Mouse (Mus musculus) Patski (cell line): Measurements from ENCODE around the gene Sntb2. TPM values are rescaled to one million over a fixed set of nuclear protein-coding genes. Genes with fewer than 3 reads are reported as not detected.
A peak's percentile ranks its signal among the peaks of the same experiment; 100 is the strongest.

Experiments
- ATAC-seq: fragments of 100-300 bp; one replicate; pipeline ENCODE4 v1.8.0; 2021
- CTCF ChIA-PET: fragments of 350-600 bp; sonication (Branson Sonifier 250); formaldehyde crosslinking; loops from one replicate; lab custom pipeline; 2022; ENCODE audit warnings: inconsistent platforms; lab: Charles Lee
- POLR2A ChIA-PET: fragments of 350-600 bp; sonication (Branson Sonifier 250); formaldehyde crosslinking; loops from one replicate; lab custom pipeline; 2022; ENCODE audit warnings: antibody characterized with exemption, inconsistent platforms; lab: Charles Lee
- DNase-seq: peaks from one replicate; pipeline ENCODE4 v3.0.0-alpha.2; 2011; ENCODE audit warnings: low read depth, low spot score
- H3K27me3 ChIP-seq: fragments of 371-371 bp; one replicate; pipeline ENCODE4 v1.5.1; 2021
- CTCF ChIP-seq: fragments of 100-300 bp; IDR thresholded peaks from one replicate; pipeline ENCODE4 v1.5.1; 2021
- in situ Hi-C: fragments of 300-500 bp; cut with MboI; formaldehyde crosslinking; loops from 3 replicates; pipeline ENCODE4 v1.11.1; 2018; ENCODE audit warnings: low pct_unique_long_range_greater_than_20kb, mixed read lengths
- polyA plus RNA-seq: library from polyadenylated mRNA; unstranded; gene quantifications from one replicate; pipeline ENCODE4 v1.2.3, GENCODE M21; 2021

Sntb2 gene
- polyA plus RNA-seq, 1 experiment from 2014 or later, result 33.4 TPM

- in situ Hi-C loops, result no loop called here
- DNase-seq (no peak), ATAC-seq (no peak)
- CTCF ChIA-PET, result interaction anchor here (0.8 to 2.2 kb wide), 3 partner anchors 11 to 61 kb away, joined by 3 to 10 read pairs (median 7); no protein-coding TSS in a partner anchor
- POLR2A ChIA-PET, result interaction anchor here (0.6 kb wide), 1 partner anchor 9 kb away, joined by 3 read pairs; no protein-coding TSS in a partner anchor
- H3K27me3 ChIP-seq, result no peaks in the 10 kb centered on the region
- TF ChIP-seq CTCF, result no peak
These were observed 6.3 kb downstream of the Sntb2 start for GRCm38 (mm10) chr8:106941806-106942205.

DNA sequence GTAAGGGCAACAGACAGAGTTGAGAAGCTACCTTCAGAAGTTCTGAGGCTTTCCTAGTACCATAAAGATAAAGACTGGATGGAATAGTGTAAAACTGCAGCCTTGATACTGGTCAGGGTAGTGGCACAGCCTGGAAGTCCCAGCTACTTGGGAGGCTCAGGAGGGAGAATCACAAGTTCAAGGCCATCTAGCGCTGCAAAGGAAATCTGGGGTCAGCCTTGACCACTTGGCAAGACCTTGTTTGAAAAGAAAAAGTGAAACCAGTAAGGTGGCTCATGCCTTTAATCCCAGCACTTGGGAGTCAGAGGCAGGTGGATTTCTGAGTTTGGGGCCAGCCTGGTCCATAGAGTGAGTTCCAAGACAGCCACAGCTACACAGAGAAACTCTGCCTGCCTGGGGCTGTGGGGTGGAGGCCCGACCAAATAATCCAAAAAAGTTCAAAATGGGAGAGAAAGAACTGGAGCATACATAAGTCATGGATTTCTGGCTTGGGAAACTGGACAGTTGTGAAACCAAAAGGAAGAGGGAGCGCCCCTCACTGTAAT lies 8.4 kb downstream of the Sntb2 start:
- in situ Hi-C loops, result no loop called here
- no peak for TF ChIP-seq CTCF
- ChIA-PET CTCF (interaction anchor here (0.7 to 1.4 kb wide), 2 partner anchors 14 to 54 kb away, joined by 3 read pairs; no protein-coding TSS in a partner anchor), POLR2A (interaction anchor here (0.5 to 1.6 kb wide), 4 partner anchors 8 to 22 kb away, joined by 3 to 6 read pairs (median 4); no protein-coding TSS in a partner anchor)
- no peaks in the 10 kb centered on the region for H3K27me3 ChIP-seq
- ATAC-seq, result no peak
- DNase-seq, result no peak

DNA sequence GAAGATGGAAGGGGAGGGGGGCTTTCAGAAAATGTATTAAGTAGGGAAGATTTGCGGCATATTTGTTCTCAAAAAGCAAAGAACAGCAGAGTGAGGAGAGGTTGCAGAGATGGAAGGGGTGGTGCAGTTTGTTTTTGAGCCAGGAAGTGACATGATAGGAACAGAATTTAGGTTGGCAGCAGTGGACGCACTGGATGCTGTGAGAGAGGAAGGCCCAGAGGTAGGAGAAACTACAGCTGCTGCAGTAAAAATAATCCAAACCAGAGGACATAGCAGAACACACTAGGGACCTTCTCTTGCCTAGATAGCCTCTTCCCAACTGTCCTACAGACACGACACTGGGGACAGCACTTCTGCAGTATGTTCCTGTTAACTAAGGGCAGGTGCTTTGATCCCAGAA lies 9.2 kb downstream of the Sntb2 start:
- POLR2A ChIA-PET, result no interaction called here

GRCm38 (mm10) chr8:106948678-106949243 lies 13.2 kb downstream of the Sntb2 start:
- POLR2A ChIA-PET, result interaction anchor here (0.7 kb wide), 2 partner anchors 57 to 192 kb away, joined by 3 to 4 read pairs; no protein-coding TSS in a partner anchor
- DNase-seq, result no peak
- CTCF ChIA-PET, result interaction anchor here (0.9 to 2.1 kb wide), 2 partner anchors 16 to 18 kb away, joined by 3 to 7 read pairs; no protein-coding TSS in a partner anchor
- H3K27me3 ChIP-seq, result no peaks in the 10 kb centered on the region
- TF ChIP-seq CTCF, result no peak
- in situ Hi-C loops, result no loop called here
- no peak for ATAC-seq

More for the DNA sequence above, 9.2 kb downstream of the Sntb2 start:
- DNase-seq (no peak), ATAC-seq (no peak)
- CTCF ChIA-PET, result no interaction called here
- no peaks in the 10 kb centered on the region for H3K27me3 ChIP-seq
- TF ChIP-seq CTCF, result no peak
- in situ Hi-C loops, result no loop called here

GRCm38 (mm10) chr8:106951707-106952106 lies 16.2 kb downstream of the Sntb2 start:
- ATAC-seq, result no peak
- DNase-seq, result no peak
- no peak for TF ChIP-seq CTCF
- POLR2A ChIA-PET, result interaction anchor here (1.0 kb wide), 1 partner anchor 9 kb away, joined by 6 read pairs; no protein-coding TSS in a partner anchor
- no peaks in the 10 kb centered on the region for H3K27me3 ChIP-seq
- in situ Hi-C loops, result no loop called here
- CTCF ChIA-PET, result interaction anchor here (1.2 kb wide), 1 partner anchor 14 kb away, joined by 5 read pairs; no protein-coding TSS in a partner anchor

DNA sequence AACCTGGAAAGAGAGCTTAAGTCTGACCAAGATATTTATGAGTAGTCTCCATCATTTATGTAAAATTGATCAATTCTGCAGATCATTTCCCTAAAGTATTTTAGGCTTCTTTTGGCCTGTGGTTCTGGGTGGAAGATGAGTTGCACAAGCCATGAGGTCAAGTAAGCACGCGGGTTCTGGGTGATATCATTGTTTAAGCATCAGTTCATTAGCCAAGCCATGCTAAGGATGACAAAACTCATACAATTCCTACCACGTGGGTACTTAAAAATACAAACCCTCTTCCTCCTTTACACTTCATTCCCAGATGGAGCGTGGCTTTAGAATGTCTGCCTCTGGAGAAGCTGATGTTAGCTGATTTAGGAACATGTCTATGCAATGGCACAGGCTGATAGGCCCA lies 18.0 kb downstream of the Sntb2 start:
- CTCF ChIA-PET, result interaction anchor here (1.5 to 1.8 kb wide), 2 partner anchors 11 to 16 kb away, joined by 4 to 7 read pairs; no protein-coding TSS in a partner anchor
- H3K27me3 ChIP-seq, result no peaks in the 10 kb centered on the region
- no peak for TF ChIP-seq CTCF
- in situ Hi-C loops, result no loop called here
- DNase-seq, result no peak
- POLR2A ChIA-PET, result interaction anchor here (0.7 to 1.2 kb wide), 2 partner anchors 18 to 19 kb away, joined by 3 read pairs; no protein-coding TSS in a partner anchor
- peak; percentile 75 for ATAC-seq

GRCm38 (mm10) chr8:106957086-106957485 lies 21.5 kb downstream of the Sntb2 start:
- DNase-seq, result no peak
- H3K27me3 ChIP-seq, result no peaks in the 10 kb centered on the region
- no peak for ATAC-seq
- CTCF ChIA-PET, result no interaction called here
- no peak for TF ChIP-seq CTCF
- POLR2A ChIA-PET, result no interaction called here
- in situ Hi-C loops, result no loop called here

GRCm38 (mm10) chr8:106958212-106958611 lies 22.7 kb downstream of the Sntb2 start:
- H3K27me3 ChIP-seq, result no peaks in the 10 kb centered on the region
- ATAC-seq (no peak), DNase-seq (no peak)
- in situ Hi-C loops, result no loop called here
- ChIA-PET POLR2A (interaction anchor here (1.0 kb wide), 1 partner anchor 23 kb away, joined by 6 read pairs; the partner anchor contains the start of gene Sntb2), CTCF (no interaction called here)
- no peak for TF ChIP-seq CTCF

DNA sequence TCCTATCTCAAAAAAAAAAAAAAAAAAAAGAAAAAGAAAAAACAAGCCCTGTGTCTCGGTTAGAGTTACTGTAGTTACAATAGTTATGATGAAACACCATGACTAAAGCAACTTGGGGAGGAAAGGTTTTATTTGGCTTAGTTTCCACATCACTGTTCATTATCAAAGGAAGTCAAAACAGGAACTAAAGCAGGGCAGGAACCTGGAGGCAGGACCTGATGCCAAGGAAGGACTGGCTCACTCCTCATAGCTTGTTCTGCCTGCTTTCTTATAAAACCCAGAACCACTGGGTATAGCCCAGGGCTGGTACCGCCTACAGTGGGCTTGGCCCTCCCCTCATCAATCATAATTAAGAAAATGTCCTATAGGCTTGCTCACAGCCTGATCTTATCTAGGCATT lies 24.1 kb downstream of the Sntb2 start:
- CTCF ChIA-PET, result no interaction called here
- no peak for DNase-seq
- POLR2A ChIA-PET, result no interaction called here
- TF ChIP-seq CTCF, result no peak
- in situ Hi-C loops, result no loop called here
- no peak for ATAC-seq
- no peaks in the 10 kb centered on the region for H3K27me3 ChIP-seq

DNA sequence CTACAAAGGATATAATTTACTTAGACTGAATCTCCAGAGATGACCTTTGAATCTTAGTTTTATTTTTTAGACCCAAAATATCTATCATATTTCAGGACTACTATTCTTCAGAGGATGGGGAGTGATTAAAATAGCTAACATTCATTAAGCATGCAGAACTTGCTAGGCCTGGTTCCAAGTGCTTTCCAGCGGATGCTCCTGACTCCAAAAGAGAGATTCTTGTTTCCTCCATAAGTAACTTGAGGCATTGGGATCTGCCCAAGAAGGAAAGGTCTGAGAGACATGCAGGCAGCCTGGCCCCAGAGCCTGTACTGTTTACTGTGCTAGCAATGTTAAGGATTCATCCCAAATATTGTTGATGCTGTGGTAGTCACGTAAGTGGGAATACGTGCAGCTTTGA lies 26.8 kb downstream of the Sntb2 start:
- CTCF ChIA-PET, result no interaction called here
- TF ChIP-seq CTCF, result no peak
- ATAC-seq (no peak), DNase-seq (no peak)
- POLR2A ChIA-PET, result no interaction called here
- H3K27me3 ChIP-seq, result no peaks in the 10 kb centered on the region
- in situ Hi-C loops, result no loop called here

- POLR2A ChIA-PET, result no interaction called here
- H3K27me3 ChIP-seq, result no peaks in the 10 kb centered on the region
- CTCF ChIA-PET, result interaction anchor here (1.1 to 1.4 kb wide), 3 partner anchors 37 to 47 kb away, joined by 3 to 4 read pairs (median 3); no protein-coding TSS in a partner anchor
- in situ Hi-C loops, result no loop called here
- DNase-seq (no peak), ATAC-seq (no peak)
- no peak for TF ChIP-seq CTCF
These were observed 27.8 kb downstream of the Sntb2 start for GRCm38 (mm10) chr8:106963365-106963764.
